Mouse (Mus musculus) heart, embryonic 11.5 days (tissue): ENCODE data around the gene Mcrip1. TPM values are rescaled to one million over a fixed set of nuclear protein-coding genes. Genes with fewer than 3 reads are reported as not detected.
"Not testable (repeated sequence)": the region's sequence is repeated elsewhere in the genome, so short reads cannot be mapped to it uniquely, and the experiment has no call there.

Experiments used
- ATAC-seq: fragments of 200-750 bp; cut with Nextera tagmentation; replicated peaks from 2 replicates; pipeline ENCODE4 v1.8.0; 2017; ENCODE audit warnings: moderate library complexity; ENCODE audit not compliant: insufficient number of reproducible peaks, low FRiP score, low TSS enrichment
- H3K27ac ChIP-seq: fragments of 300-500 bp; sonication (generic); 2 replicates; pipeline ENCODE4 v1.5.1; 2014; ENCODE audit warnings: mild to moderate bottlenecking, low read depth, low read length
- H3K27me3 ChIP-seq: fragments of 300-500 bp; sonication (generic); 2 replicates; pipeline ENCODE4 v1.6.1; 2014; ENCODE audit warnings: mild to moderate bottlenecking, low read length, mixed read lengths; ENCODE audit not compliant: control insufficient read depth, insufficient read depth
- H3K36me3 ChIP-seq: fragments of 300-500 bp; sonication (generic); 2 replicates; pipeline ENCODE4 v1.6.1; 2014; ENCODE audit warnings: mild to moderate bottlenecking, low read length, moderate library complexity, mixed read lengths; ENCODE audit not compliant: control insufficient read depth, insufficient read depth
- H3K4me1 ChIP-seq: fragments of 300-500 bp; sonication (generic); 2 replicates; pipeline ENCODE4 v1.6.1; 2014; ENCODE audit warnings: low read length; ENCODE audit not compliant: control insufficient read depth, insufficient read depth
- H3K4me2 ChIP-seq: fragments of 300-500 bp; sonication (generic); 2 replicates; pipeline ENCODE4 v1.6.1; 2014; ENCODE audit warnings: mild to moderate bottlenecking, moderate library complexity
- H3K4me3 ChIP-seq: fragments of 300-500 bp; sonication (generic); 2 replicates; pipeline ENCODE4 v1.5.1; 2014; ENCODE audit warnings: low read depth, low read length
- H3K9ac ChIP-seq: fragments of 300-500 bp; sonication (generic); 2 replicates; pipeline ENCODE4 v1.6.1; 2014; ENCODE audit warnings: mild to moderate bottlenecking, low read depth, low read length, moderate library complexity
- H3K9me3 ChIP-seq: fragments of 300-500 bp; sonication (generic); replicated peaks from 2 replicates; pipeline ENCODE4 v1.6.1; 2016; ENCODE audit warnings: low read length; ENCODE audit not compliant: control insufficient read depth
- WGBS: fragments of 180-500 bp; shearing (Covaris S2); extraction: QIAGEN DNeasy Blood & Tissue Kit; methylation state at CpG from one replicate; pipeline ENCODE4 v1.1.7; 2014; ENCODE audit not compliant: insufficient replicate concordance; 5-methylcytosine and 5-hydroxymethylcytosine counted together
- polyA plus RNA-seq: library from polyadenylated mRNA; unstranded; fragments of >200 nt; fragmentation: Nextera tagmentation; extraction: Ambion mirVana; gene quantifications from 2 replicates; pipeline ENCODE4 v1.2.1, GENCODE M21; 2014

The Mcrip1 gene
- polyA plus RNA-seq, 1 experiment from 2014 or later: 168 TPM

GRCm38 (mm10) chr11:120518558-120518957, 31.0 kb downstream of the Mcrip1 start:
- Histone ChIP-seq H3K9me3 (no peaks in the 10 kb centered on the region), H3K4me3 (no peak overlapping the region), H3K36me3 (no peaks in the 10 kb centered on the region), H3K27ac (no peak overlapping the region), H3K27me3 (peaks cover 2% of the 10 kb centered on the region; the same call in 1 of the 2 replicates), H3K4me2 (no peak overlapping the region), H3K4me1 (no peaks in the 10 kb centered on the region; the same call in 1 of the 2 replicates), H3K9ac (no peak overlapping the region)
- WGBS: 71% methylated on average over 6 of the region's 6 CpGs
- ATAC-seq: no peak

GRCm38 (mm10) chr11:120518027-120518426, 31.5 kb downstream of the Mcrip1 start:
- 66% methylated on average over 6 of the region's 6 CpGs for WGBS
- no peak overlapping the region for H3K4me3 ChIP-seq
- H3K27ac ChIP-seq: no peak overlapping the region
- H3K27me3 ChIP-seq: peaks cover 2% of the 10 kb centered on the region; the same call in 1 of the 2 replicates
- no peak overlapping the region for H3K9ac ChIP-seq
- no peaks in the 10 kb centered on the region for H3K9me3 ChIP-seq
- H3K36me3 ChIP-seq: no peaks in the 10 kb centered on the region
- H3K4me2 ChIP-seq: no peak overlapping the region
- no peak for ATAC-seq
- H3K4me1 ChIP-seq: no peaks in the 10 kb centered on the region; the same call in 1 of the 2 replicates

- 83% methylated on average over 4 of the region's 4 CpGs for WGBS
- no peak for ATAC-seq
Measured at GRCm38 (mm10) chr11:120517147-120517546, 32.4 kb downstream of the Mcrip1 start.

GRCm38 (mm10) chr11:120515611-120516010, 33.9 kb downstream of the Mcrip1 start:
- WGBS: 19% methylated on average over 17 of the region's 17 CpGs
- ATAC-seq: 0 out of 2 replicates have a peak, but pooled peaks have one; percentile 50
- Histone ChIP-seq H3K9ac (no peak overlapping the region), H3K9me3 (no peaks in the 10 kb centered on the region), H3K36me3 (no peaks in the 10 kb centered on the region), H3K4me3 (no peak overlapping the region), H3K4me1 (no peaks in the 10 kb centered on the region; the same call in 1 of the 2 replicates), H3K4me2 (peak overlapping the region; percentile 31; the same call in 1 of the 2 replicates), H3K27me3 (peaks cover 2% of the 10 kb centered on the region; the same call in 1 of the 2 replicates), H3K27ac (no peak overlapping the region)

More at GRCm38 (mm10) chr11:120517147-120517546, 32.4 kb downstream of the Mcrip1 start:
- Histone ChIP-seq H3K4me2 (no peak overlapping the region), H3K27me3 (peaks cover 2% of the 10 kb centered on the region; the same call in 1 of the 2 replicates), H3K4me1 (no peaks in the 10 kb centered on the region; the same call in 1 of the 2 replicates), H3K27ac (no peak overlapping the region), H3K36me3 (no peaks in the 10 kb centered on the region), H3K9ac (no peak overlapping the region), H3K9me3 (no peaks in the 10 kb centered on the region), H3K4me3 (no peak overlapping the region)

GRCm38 (mm10) chr11:120514262-120514661, 35.3 kb downstream of the Mcrip1 start:
- ATAC-seq, H3K27me3 ChIP-seq, H3K9me3 ChIP-seq, H3K27ac ChIP-seq, H3K4me1 ChIP-seq, H3K9ac ChIP-seq, H3K4me3 ChIP-seq, H3K36me3 ChIP-seq, H3K4me2 ChIP-seq: not testable (repeated sequence)
- WGBS: 83% methylated on average over 2 of the region's 2 CpGs

- WGBS: 57% methylated on average over 6 of the region's 6 CpGs
- no peak for ATAC-seq
Measured at GRCm38 (mm10) chr11:120512790-120513453, 36.6 kb downstream of the Mcrip1 start.

GRCm38 (mm10) chr11:120510375-120511030, 39.0 kb downstream of the Mcrip1 start:
- Histone ChIP-seq H3K9me3 (no peaks in the 10 kb centered on the region), H3K27me3 (no peaks in the 10 kb centered on the region), H3K27ac (peak overlapping the region; percentile 38; the same call in 1 of the 2 replicates), H3K4me2 (peak overlapping the region; percentile 67), H3K4me3 (peak overlapping the region; percentile 36), H3K36me3 (no peaks in the 10 kb centered on the region), H3K4me1 (peaks cover 3% of the 10 kb centered on the region; the same call in 1 of the 2 replicates), H3K9ac (peak overlapping the region; percentile 73)
- WGBS: 6% methylated on average over 16 of the region's 16 CpGs
- no peak for ATAC-seq

More at GRCm38 (mm10) chr11:120512790-120513453, 36.6 kb downstream of the Mcrip1 start:
- H3K9ac ChIP-seq: no peak overlapping the region
- no peak overlapping the region for H3K4me2 ChIP-seq
- no peak overlapping the region for H3K4me3 ChIP-seq
- H3K9me3 ChIP-seq: no peaks in the 10 kb centered on the region
- peaks cover 3% of the 10 kb centered on the region; the same call in 1 of the 2 replicates for H3K4me1 ChIP-seq
- no peaks in the 10 kb centered on the region for H3K36me3 ChIP-seq
- no peak overlapping the region for H3K27ac ChIP-seq
- H3K27me3 ChIP-seq: peaks cover 2% of the 10 kb centered on the region; the same call in 1 of the 2 replicates

- WGBS: 32% methylated on average over 4 of the region's 4 CpGs
- H3K9ac ChIP-seq: no peak overlapping the region
- H3K4me2 ChIP-seq: peak overlapping the region; percentile 67
- no peaks in the 10 kb centered on the region for H3K27me3 ChIP-seq
- H3K9me3 ChIP-seq: no peaks in the 10 kb centered on the region
- no peak for ATAC-seq
- no peaks in the 10 kb centered on the region for H3K36me3 ChIP-seq
- peak overlapping the region; percentile 38; the same call in 1 of the 2 replicates for H3K27ac ChIP-seq
- H3K4me3 ChIP-seq: no peak overlapping the region
- H3K4me1 ChIP-seq: peaks cover 3% of the 10 kb centered on the region; the same call in 1 of the 2 replicates
Measured at GRCm38 (mm10) chr11:120509940-120510339, 39.6 kb downstream of the Mcrip1 start.
